Mouse (Mus musculus): Measurements from ENCODE around the gene Snx4.

Gene Snx4

DNA sequence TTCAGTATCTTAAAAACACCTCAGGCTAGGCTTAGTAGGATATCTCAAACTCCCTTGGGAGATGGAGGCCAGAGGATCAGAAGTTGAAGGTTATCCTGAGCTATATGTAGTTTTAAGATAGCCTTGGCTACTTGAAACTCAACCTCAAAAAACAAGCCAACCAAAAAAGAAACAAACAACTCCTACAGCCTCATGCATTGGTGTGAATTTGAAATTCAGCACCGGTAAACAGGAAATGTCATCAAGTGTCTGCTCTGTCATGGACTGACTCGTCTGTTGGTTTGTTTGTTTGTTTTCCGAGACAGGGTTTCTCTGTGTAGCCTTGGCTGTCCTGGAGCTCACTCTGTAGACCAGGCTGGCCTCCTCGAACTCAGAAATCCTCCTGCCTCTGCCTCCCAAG, 20.6 kb downstream of the Snx4 start:
- DNase-seq (ENCODE audit: low spot score) = no peak

DNA sequence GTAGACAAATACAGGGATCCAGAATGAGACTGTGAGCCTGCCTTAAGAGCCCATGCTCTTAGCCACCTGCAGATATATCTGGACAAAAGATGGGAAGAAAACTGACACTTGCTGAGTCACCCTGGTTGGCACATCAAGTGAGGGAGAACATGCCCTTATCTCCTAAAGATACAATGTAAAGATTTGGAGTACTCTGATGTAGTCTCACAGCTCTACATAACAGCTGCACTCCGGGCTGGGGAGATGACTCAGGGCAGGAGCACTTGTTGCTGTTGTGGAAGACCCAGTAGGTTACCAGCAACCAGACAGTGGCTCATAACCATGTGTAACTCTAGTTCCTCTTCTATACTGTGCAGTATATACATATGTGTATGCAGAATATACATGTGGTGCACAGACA, 31.8 kb downstream of the Snx4 start:
- no peak for DNase-seq (ENCODE audit: low spot score)

- DNase-seq (ENCODE audit: low spot score) = no peak
Measured at GRCm38 (mm10) chr16:33288536-33288935, 37.3 kb downstream of the Snx4 start.

DNA sequence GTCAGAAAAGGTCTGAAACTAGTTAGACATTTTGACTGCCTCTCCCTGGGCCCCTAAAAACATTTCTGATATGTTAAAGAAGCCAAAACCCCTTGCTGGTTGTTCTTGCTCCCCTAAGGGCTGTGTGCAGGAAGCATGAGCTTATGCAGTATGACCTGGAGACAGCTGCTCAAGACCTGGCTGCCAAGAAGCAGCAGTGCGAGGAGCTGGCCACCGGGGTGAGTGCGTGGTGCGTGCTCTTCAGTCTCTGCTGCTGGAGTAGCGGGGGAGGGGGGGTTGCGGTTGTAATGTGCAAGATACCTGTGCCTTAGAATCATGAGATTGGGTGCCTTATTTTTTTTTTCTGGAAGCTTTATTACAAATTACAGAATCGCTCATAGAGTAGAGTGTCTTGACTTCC, 38.7 kb downstream of the Snx4 start:
- DNase-seq (ENCODE audit: low spot score) = no peak

- DNase-seq (ENCODE audit: low spot score) = no peak
Measured at GRCm38 (mm10) chr16:33292241-33292640, 41.0 kb downstream of the Snx4 start.

DNA sequence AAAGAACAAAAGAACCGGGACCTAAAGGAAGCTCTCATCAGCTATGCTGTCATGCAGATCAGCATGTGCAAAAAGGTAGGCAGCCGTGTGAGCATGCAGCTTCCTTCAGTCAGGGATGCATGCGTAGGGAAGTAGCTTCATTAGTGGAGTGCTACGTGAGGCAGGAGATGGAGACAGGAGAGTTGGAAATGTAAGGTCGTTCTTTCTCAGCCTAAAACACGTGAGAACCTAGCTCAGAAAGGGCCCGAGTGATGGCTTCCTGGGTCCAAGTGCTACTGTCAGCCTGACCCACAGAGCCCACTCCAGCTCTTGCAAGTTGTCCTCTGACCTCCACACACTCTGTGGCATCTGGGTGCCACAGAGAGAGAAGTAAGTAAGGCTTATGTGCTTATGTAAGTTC, 43.4 kb downstream of the Snx4 start:
- DNase-seq (ENCODE audit: low spot score) = no peak

DNA sequence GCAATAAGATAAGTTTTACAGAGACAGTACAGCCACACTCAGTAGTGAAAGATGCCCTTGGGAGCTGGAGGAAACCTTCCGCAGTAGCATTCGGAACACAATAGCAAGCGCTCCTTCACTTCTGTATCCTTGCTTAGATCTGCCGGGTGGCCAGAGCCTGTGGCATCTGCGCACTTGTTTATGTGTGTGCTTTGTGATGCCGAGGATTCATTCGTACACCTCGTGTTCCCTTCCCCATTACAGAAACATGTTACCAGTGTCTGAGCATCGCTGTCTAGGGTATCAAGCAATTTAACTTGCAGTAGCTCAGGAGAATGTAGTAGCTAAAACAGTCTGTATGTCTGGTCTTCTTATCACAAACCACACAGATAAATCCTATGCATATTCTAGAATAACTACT, 44.1 kb downstream of the Snx4 start:
- DNase-seq (ENCODE audit: low spot score) = no peak

DNA sequence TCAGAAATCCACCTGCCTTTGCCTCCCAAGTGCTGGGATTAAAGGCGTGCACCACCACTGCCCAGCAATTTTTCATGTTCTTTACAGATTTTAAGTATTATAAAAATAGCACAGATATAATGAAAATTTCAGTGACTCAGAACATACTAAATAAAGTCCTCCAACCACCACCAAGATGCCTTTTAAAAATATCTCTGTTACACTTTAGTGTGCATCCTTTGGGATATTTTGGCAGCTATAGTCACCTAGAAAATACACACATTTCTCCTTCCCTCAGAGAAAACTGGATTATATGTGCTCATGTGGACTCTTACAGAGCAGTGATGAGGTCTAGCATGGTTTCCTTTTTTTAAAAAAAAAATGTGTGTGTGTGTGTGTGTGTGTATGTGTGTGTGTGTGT, 46.3 kb downstream of the Snx4 start:
- no peak for DNase-seq (ENCODE audit: low spot score)

DNA sequence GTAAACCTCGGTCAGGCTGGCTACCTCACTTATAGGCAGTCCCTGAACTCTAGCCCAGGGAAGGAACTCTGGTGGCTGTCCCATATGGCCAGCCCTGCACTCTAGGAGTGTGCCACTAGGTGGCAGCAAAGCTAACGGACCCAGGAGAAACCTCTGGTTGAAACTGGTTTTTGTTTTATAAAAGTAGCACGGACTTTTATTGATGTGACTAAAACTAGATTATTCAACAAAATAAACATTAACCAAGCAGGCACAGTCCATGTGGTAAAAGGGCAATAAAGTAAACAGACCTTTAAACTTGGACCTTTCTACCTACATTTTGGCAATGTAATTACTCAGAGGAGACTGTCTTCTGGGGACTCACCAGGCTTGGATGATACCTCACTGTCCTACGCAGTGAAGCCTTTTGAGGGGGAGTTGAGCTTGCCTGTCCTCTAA, 55.4 kb downstream of the Snx4 start:
- peak; percentile 80 for DNase-seq (ENCODE audit: low spot score)

DNA sequence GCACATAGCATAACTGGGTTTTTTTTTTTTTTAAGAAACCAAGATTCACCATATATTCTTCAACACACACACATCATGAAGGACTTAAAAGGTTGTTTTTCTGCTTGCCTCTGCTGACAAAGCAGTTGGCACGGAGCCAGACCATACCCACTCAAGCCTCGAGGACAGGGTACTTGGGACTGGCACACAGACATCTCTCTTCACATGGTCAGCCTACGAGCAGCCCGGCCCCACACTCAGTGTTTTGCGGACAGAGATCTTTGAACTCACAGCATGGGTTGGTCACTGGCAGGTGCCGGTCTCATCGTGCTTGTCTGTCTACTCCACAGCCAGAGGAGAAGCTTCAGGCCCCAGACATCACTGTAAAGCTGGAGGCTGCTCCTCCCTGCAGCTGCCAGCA, 56.5 kb downstream of the Snx4 start:
- no peak for DNase-seq (ENCODE audit: low spot score)

- no peak for DNase-seq (ENCODE audit: low spot score)
Measured at GRCm38 (mm10) chr16:33309066-33309465, 57.8 kb downstream of the Snx4 start.

- DNase-seq (ENCODE audit: low spot score) = no peak
Measured at GRCm38 (mm10) chr16:33315611-33316010, 64.4 kb downstream of the Snx4 start.

- DNase-seq (ENCODE audit: low spot score) = no peak
Measured at GRCm38 (mm10) chr16:33317646-33318045, 66.4 kb downstream of the Snx4 start.

DNA sequence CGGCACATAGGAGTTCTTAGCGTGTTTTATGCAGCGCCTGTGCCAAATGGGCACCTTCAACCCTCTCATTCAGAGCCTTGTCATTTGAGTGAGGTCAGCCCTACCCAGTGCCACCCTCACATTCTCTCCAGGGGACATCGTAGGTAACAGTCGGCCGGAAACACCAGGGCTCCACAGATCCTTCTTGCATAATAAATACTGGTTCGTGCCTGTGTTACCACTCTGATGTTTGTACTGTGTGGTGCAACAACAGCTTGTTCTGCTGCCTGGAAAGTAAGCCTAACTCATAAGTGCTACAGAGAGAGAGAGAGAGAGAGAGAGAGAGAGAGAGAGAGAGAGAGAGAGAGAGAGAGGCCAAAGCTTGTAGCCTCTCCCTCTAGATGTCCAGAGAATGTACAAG, 66.8 kb downstream of the Snx4 start:
- no peak for DNase-seq (ENCODE audit: low spot score)

GRCm38 (mm10) chr16:33325704-33326455, 74.6 kb downstream of the Snx4 start:
- no peak for DNase-seq (ENCODE audit: low spot score)

- DNase-seq (ENCODE audit: low spot score) = no peak
Measured at GRCm38 (mm10) chr16:33326589-33326988, 75.3 kb downstream of the Snx4 start.

- DNase-seq (ENCODE audit: low spot score) = no peak
Measured at GRCm38 (mm10) chr16:33327101-33327500, 75.9 kb downstream of the Snx4 start.

DNA sequence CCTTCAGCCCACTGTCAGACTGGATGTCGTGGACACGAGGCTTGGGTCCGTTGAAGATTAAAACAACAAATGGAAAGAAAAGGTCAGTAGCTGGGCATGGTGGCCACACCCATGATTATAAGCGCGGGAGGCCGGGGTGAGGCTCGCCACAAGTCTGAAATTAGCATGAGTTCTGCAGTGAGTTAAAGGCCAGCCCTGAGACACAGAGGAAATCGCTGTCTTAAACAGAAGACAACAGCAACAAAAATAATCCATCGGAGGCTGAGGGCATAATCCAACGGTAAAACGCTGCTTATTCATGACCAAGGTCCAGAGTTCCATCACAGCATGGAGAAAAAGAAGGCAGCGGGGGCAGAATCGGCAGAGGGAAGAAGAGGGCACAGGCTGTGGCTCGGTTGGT, 81.8 kb downstream of the Snx4 start:
- no peak for DNase-seq (ENCODE audit: low spot score)

GRCm38 (mm10) chr16:33337177-33337576, 85.9 kb downstream of the Snx4 start:
- DNase-seq (ENCODE audit: low spot score) = peak; percentile 58

GRCm38 (mm10) chr16:33337681-33338080, 86.4 kb downstream of the Snx4 start:
- DNase-seq (ENCODE audit: low spot score) = no peak

DNA sequence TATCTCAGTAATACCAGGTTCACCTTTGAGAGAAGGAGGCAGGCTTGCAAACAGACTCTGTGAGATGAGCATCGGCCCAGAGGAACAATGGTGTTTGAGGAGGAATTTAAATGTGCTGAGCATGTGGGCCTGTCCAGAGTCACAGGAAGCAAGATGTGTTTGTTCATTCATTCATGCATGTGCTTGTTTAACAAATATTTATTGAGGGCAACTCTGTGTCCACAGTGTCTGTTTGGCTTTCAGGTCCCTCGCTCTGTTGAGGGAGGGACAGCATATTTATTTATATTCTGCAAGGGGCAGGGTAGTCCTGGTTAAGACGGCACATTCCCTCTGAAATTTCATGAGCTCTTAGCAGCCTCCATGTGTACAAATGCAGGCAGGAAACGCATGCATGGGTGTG, 87.2 kb downstream of the Snx4 start:
- no peak for DNase-seq (ENCODE audit: low spot score)

DNA sequence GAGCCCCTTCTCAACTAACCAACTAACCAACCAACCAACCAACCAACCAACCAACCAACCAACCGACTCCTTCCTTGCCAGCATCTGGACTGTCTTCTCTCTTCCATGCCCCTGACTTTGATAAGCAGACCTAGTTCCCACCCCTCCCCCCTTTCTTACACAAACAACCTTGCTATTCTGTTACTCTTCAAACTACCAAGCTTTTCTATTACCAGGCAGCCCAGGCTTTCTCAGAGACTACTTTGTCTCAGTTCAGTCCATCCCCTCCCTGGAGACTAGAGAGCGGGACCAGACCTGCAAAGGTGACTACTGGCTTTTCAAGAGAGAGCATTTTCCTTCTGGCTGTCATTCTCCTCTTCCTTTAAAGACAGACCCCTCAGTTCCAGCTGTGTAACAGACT, 88.2 kb downstream of the Snx4 start:
- DNase-seq (ENCODE audit: low spot score) = no peak

GRCm38 (mm10) chr16:33342356-33342755, 91.1 kb downstream of the Snx4 start:
- no peak for DNase-seq (ENCODE audit: low spot score)

- DNase-seq (ENCODE audit: low spot score) = no peak
Measured at GRCm38 (mm10) chr16:33343106-33343505, 91.9 kb downstream of the Snx4 start.

Measured in ovary, postnatal 14 days (tissue).